Mouse (Mus musculus): Measurements from ENCODE around the gene Lpp. TPM values are rescaled to one million over a fixed set of nuclear protein-coding genes. Genes with fewer than 3 reads are reported as not detected.
A peak's percentile ranks its signal among the peaks of the same experiment; 100 is the strongest.

The Lpp gene
- polyA plus RNA-seq, 1 experiment from 2014 or later, result 50.0 TPM

GRCm38 (mm10) chr16:24901139-24901859 lies 508.0 kb downstream of the Lpp start:
- no peak for ATAC-seq (ENCODE audit: insufficient number of reproducible peaks, low FRiP score)
- H3K36me3 ChIP-seq, result no peaks in the 10 kb centered on the region
- no peak overlapping the region for H3K4me2 ChIP-seq
- H3K4me3 ChIP-seq, result no peak overlapping the region
- peaks cover 36% of the 10 kb centered on the region for H3K4me1 ChIP-seq (replicated peaks)
- H3K27ac ChIP-seq (ENCODE audit: poor library complexity, severe bottlenecking), result no peak overlapping the region
- 74% methylated on average over 6 of the region's 6 CpGs for WGBS
- H3K9me3 ChIP-seq (replicated peaks), result no peaks in the 10 kb centered on the region
- H3K9ac ChIP-seq, result no peak overlapping the region
- no peaks in the 10 kb centered on the region for H3K27me3 ChIP-seq (replicated peaks)

GRCm38 (mm10) chr16:24902111-24902510 lies 508.8 kb downstream of the Lpp start:
- Histone ChIP-seq H3K27me3 (replicated peaks) (no peaks in the 10 kb centered on the region), H3K4me1 (replicated peaks) (peaks cover 36% of the 10 kb centered on the region), H3K36me3 (no peaks in the 10 kb centered on the region), H3K27ac (ENCODE audit: poor library complexity, severe bottlenecking) (no peak overlapping the region), H3K4me2 (no peak overlapping the region), H3K4me3 (no peak overlapping the region), H3K9ac (no peak overlapping the region), H3K9me3 (replicated peaks) (no peaks in the 10 kb centered on the region)
- 73% methylated on average over 1 of the region's 1 CpGs for WGBS
- no peak for ATAC-seq (ENCODE audit: insufficient number of reproducible peaks, low FRiP score)

- peaks cover 36% of the 10 kb centered on the region for H3K4me1 ChIP-seq (replicated peaks)
- WGBS, result 71% methylated on average over 1 of the region's 1 CpGs
- no peaks in the 10 kb centered on the region for H3K9me3 ChIP-seq (replicated peaks)
- H3K27me3 ChIP-seq (replicated peaks), result no peaks in the 10 kb centered on the region
- H3K4me3 ChIP-seq, result no peak overlapping the region
- no peak overlapping the region for H3K4me2 ChIP-seq
- no peak overlapping the region for H3K9ac ChIP-seq
- no peak for ATAC-seq (ENCODE audit: insufficient number of reproducible peaks, low FRiP score)
- no peaks in the 10 kb centered on the region for H3K36me3 ChIP-seq
- H3K27ac ChIP-seq (ENCODE audit: poor library complexity, severe bottlenecking), result no peak overlapping the region
Measured at GRCm38 (mm10) chr16:24908926-24909325, 515.6 kb downstream of the Lpp start.

GRCm38 (mm10) chr16:24910321-24910720 lies 517.0 kb downstream of the Lpp start:
- WGBS, result 80% methylated on average over 6 of the region's 6 CpGs
- no peak overlapping the region for H3K9ac ChIP-seq
- H3K4me3 ChIP-seq, result no peak overlapping the region
- H3K9me3 ChIP-seq (replicated peaks), result no peaks in the 10 kb centered on the region
- H3K4me2 ChIP-seq, result no peak overlapping the region
- H3K27me3 ChIP-seq (replicated peaks), result no peaks in the 10 kb centered on the region
- H3K36me3 ChIP-seq, result no peaks in the 10 kb centered on the region
- H3K27ac ChIP-seq (ENCODE audit: poor library complexity, severe bottlenecking), result no peak overlapping the region
- H3K4me1 ChIP-seq (replicated peaks), result peaks cover 38% of the 10 kb centered on the region
- ATAC-seq (ENCODE audit: insufficient number of reproducible peaks, low FRiP score), result no peak

GRCm38 (mm10) chr16:24910834-24911233 lies 517.5 kb downstream of the Lpp start:
- no peak overlapping the region for H3K27ac ChIP-seq (ENCODE audit: poor library complexity, severe bottlenecking)

GRCm38 (mm10) chr16:24912381-24912780 lies 519.1 kb downstream of the Lpp start:
- no peak for ATAC-seq (ENCODE audit: insufficient number of reproducible peaks, low FRiP score)
- 82% methylated on average over 1 of the region's 1 CpGs for WGBS
- H3K27ac ChIP-seq (ENCODE audit: poor library complexity, severe bottlenecking), result no peak overlapping the region

More at GRCm38 (mm10) chr16:24910834-24911233, 517.5 kb downstream of the Lpp start:
- Histone ChIP-seq H3K27me3 (replicated peaks) (no peaks in the 10 kb centered on the region), H3K4me3 (no peak overlapping the region), H3K36me3 (no peaks in the 10 kb centered on the region), H3K4me2 (no peak overlapping the region), H3K9me3 (replicated peaks) (no peaks in the 10 kb centered on the region), H3K4me1 (replicated peaks) (peaks cover 38% of the 10 kb centered on the region), H3K9ac (no peak overlapping the region)
- ATAC-seq (ENCODE audit: insufficient number of reproducible peaks, low FRiP score), result no peak
- 46% methylated on average over 3 of the region's 3 CpGs for WGBS

GRCm38 (mm10) chr16:24913021-24913420 lies 519.7 kb downstream of the Lpp start:
- no peak overlapping the region for H3K4me3 ChIP-seq
- H3K4me2 ChIP-seq, result no peak overlapping the region
- no peaks in the 10 kb centered on the region for H3K27me3 ChIP-seq (replicated peaks)
- no peaks in the 10 kb centered on the region for H3K9me3 ChIP-seq (replicated peaks)
- WGBS, result 73% methylated on average over 3 of the region's 3 CpGs
- H3K27ac ChIP-seq (ENCODE audit: poor library complexity, severe bottlenecking), result no peak overlapping the region
- H3K36me3 ChIP-seq, result no peaks in the 10 kb centered on the region
- H3K9ac ChIP-seq, result no peak overlapping the region
- ATAC-seq (ENCODE audit: insufficient number of reproducible peaks, low FRiP score), result no peak
- peaks cover 38% of the 10 kb centered on the region for H3K4me1 ChIP-seq (replicated peaks)

More at GRCm38 (mm10) chr16:24912381-24912780, 519.1 kb downstream of the Lpp start:
- H3K36me3 ChIP-seq, result no peaks in the 10 kb centered on the region
- no peak overlapping the region for H3K9ac ChIP-seq
- no peaks in the 10 kb centered on the region for H3K9me3 ChIP-seq (replicated peaks)
- peaks cover 38% of the 10 kb centered on the region for H3K4me1 ChIP-seq (replicated peaks)
- no peaks in the 10 kb centered on the region for H3K27me3 ChIP-seq (replicated peaks)
- no peak overlapping the region for H3K4me2 ChIP-seq
- H3K4me3 ChIP-seq, result no peak overlapping the region

- no peak overlapping the region for H3K4me3 ChIP-seq
- H3K4me2 ChIP-seq, result no peak overlapping the region
- peaks cover 33% of the 10 kb centered on the region for H3K4me1 ChIP-seq (replicated peaks)
- H3K27ac ChIP-seq (ENCODE audit: poor library complexity, severe bottlenecking), result peak overlapping the region; percentile 38; the same call in 1 of the 2 replicates
- H3K9me3 ChIP-seq (replicated peaks), result no peaks in the 10 kb centered on the region
- H3K9ac ChIP-seq, result no peak overlapping the region
- ATAC-seq (ENCODE audit: insufficient number of reproducible peaks, low FRiP score), result no peak
- no peaks in the 10 kb centered on the region for H3K27me3 ChIP-seq (replicated peaks)
- 64% methylated on average over 7 of the region's 7 CpGs for WGBS
- H3K36me3 ChIP-seq, result no peaks in the 10 kb centered on the region
Measured at GRCm38 (mm10) chr16:24913641-24914392, 520.5 kb downstream of the Lpp start.

- peak; percentile 61; the same call in 1 of the 2 replicates for ATAC-seq (ENCODE audit: insufficient number of reproducible peaks, low FRiP score)
- H3K4me2 ChIP-seq, result no peak overlapping the region
- H3K4me1 ChIP-seq (replicated peaks), result peaks cover 28% of the 10 kb centered on the region
- H3K27ac ChIP-seq (ENCODE audit: poor library complexity, severe bottlenecking), result peak overlapping the region; percentile 9; the same call in 1 of the 2 replicates
- 56% methylated on average over 3 of the region's 3 CpGs for WGBS
- no peak overlapping the region for H3K9ac ChIP-seq
- H3K9me3 ChIP-seq (replicated peaks), result no peaks in the 10 kb centered on the region
- no peaks in the 10 kb centered on the region for H3K27me3 ChIP-seq (replicated peaks)
- H3K4me3 ChIP-seq, result no peak overlapping the region
- H3K36me3 ChIP-seq, result no peaks in the 10 kb centered on the region
Measured at GRCm38 (mm10) chr16:24914393-24914751, 521.1 kb downstream of the Lpp start.

- no peaks in the 10 kb centered on the region for H3K36me3 ChIP-seq
- H3K9ac ChIP-seq, result no peak overlapping the region
- H3K27me3 ChIP-seq (replicated peaks), result no peaks in the 10 kb centered on the region
- H3K9me3 ChIP-seq (replicated peaks), result no peaks in the 10 kb centered on the region
- 85% methylated on average over 4 of the region's 4 CpGs for WGBS
- H3K27ac ChIP-seq (ENCODE audit: poor library complexity, severe bottlenecking), result no peak overlapping the region
- H3K4me1 ChIP-seq (replicated peaks), result peaks cover 25% of the 10 kb centered on the region
- H3K4me2 ChIP-seq, result no peak overlapping the region
- ATAC-seq (ENCODE audit: insufficient number of reproducible peaks, low FRiP score), result no peak
- H3K4me3 ChIP-seq, result no peak overlapping the region
Measured at GRCm38 (mm10) chr16:24915470-24915869, 522.2 kb downstream of the Lpp start.

- no peaks in the 10 kb centered on the region for H3K27me3 ChIP-seq (replicated peaks)
- no peak for ATAC-seq (ENCODE audit: insufficient number of reproducible peaks, low FRiP score)
- 81% methylated on average over 11 of the region's 11 CpGs for WGBS
- H3K36me3 ChIP-seq, result no peaks in the 10 kb centered on the region
- peaks cover 5% of the 10 kb centered on the region for H3K4me1 ChIP-seq (replicated peaks)
- H3K9ac ChIP-seq, result no peak overlapping the region
- no peak overlapping the region for H3K4me2 ChIP-seq
- no peak overlapping the region for H3K27ac ChIP-seq (ENCODE audit: poor library complexity, severe bottlenecking)
- H3K9me3 ChIP-seq (replicated peaks), result no peaks in the 10 kb centered on the region
- H3K4me3 ChIP-seq, result no peak overlapping the region
Measured at GRCm38 (mm10) chr16:24919349-24920012, 526.2 kb downstream of the Lpp start.

Data from heart, embryonic 12.5 days (tissue).